Mouse (Mus musculus) lung, postnatal 0 days (tissue): Measurements from ENCODE around the gene Sh2d1b2. TPM values are rescaled to one million over a fixed set of nuclear protein-coding genes. Genes with fewer than 3 reads are reported as not detected.
A peak's percentile ranks its signal among the peaks of the same experiment; 100 is the strongest.

Experiments used
- ATAC-seq: fragments of 200-750 bp; cut with Nextera tagmentation; 2 replicates; pipeline ENCODE4 v1.8.0; 2017; ENCODE audit warnings: moderate library complexity
- DNase-seq: peaks from one replicate; pipeline ENCODE4 v3.0.0-alpha.2; 2016; ENCODE audit warnings: low spot score
- H3K27ac ChIP-seq: fragments of 300-500 bp; sonication (generic); 2 replicates; pipeline ENCODE4 v1.5.1; 2014; ENCODE audit warnings: antibody characterized with exemption, mild to moderate bottlenecking, low read length, mixed read lengths
- H3K27me3 ChIP-seq: fragments of 300-500 bp; sonication (generic); replicated peaks from 2 replicates; pipeline ENCODE4 v1.6.1; 2014; ENCODE audit warnings: low read length, mixed read lengths; ENCODE audit not compliant: insufficient read depth
- H3K36me3 ChIP-seq: fragments of 300-500 bp; sonication (generic); 2 replicates; pipeline ENCODE4 v1.6.1; 2014; ENCODE audit warnings: low read length, mixed read lengths; ENCODE audit not compliant: insufficient read depth
- H3K4me1 ChIP-seq: fragments of 300-500 bp; sonication (generic); 2 replicates; pipeline ENCODE4 v1.6.1; 2014; ENCODE audit warnings: antibody characterized with exemption, low read depth, low read length, mixed read lengths; ENCODE audit not compliant: insufficient read depth
- H3K4me2 ChIP-seq: fragments of 300-500 bp; sonication (generic); replicated peaks from 2 replicates; pipeline ENCODE4 v1.6.1; 2014; ENCODE audit warnings: low read depth, mild to moderate bottlenecking, low read length, moderate library complexity, mixed read lengths
- H3K4me3 ChIP-seq: fragments of 300-500 bp; sonication (generic); 2 replicates; pipeline ENCODE4 v1.5.1; 2014; ENCODE audit warnings: low read depth, low read length
- H3K9ac ChIP-seq: fragments of 300-500 bp; sonication (generic); replicated peaks from 2 replicates; pipeline ENCODE4 v1.6.1; 2014; ENCODE audit warnings: low read depth, mild to moderate bottlenecking
- H3K9me3 ChIP-seq: fragments of 300-500 bp; sonication (generic); 2 replicates; pipeline ENCODE4 v1.6.1; 2016; ENCODE audit warnings: low read length, mixed read lengths
- CTCF ChIP-seq: IDR thresholded peaks from 2 replicates; pipeline ENCODE4 v1.5.1; 2016; ENCODE audit warnings: antibody characterized with exemption, mild to moderate bottlenecking
- EP300 ChIP-seq: IDR thresholded peaks from 2 replicates; pipeline ENCODE4 v1.6.1; 2016; ENCODE audit warnings: antibody characterized with exemption, mild to moderate bottlenecking, control low read depth
- WGBS: fragments of 180-500 bp; shearing (Covaris S2); extraction: QIAGEN DNeasy Blood & Tissue Kit; methylation state at CpG from one replicate; pipeline ENCODE4 v1.1.7; 2014; 5-methylcytosine and 5-hydroxymethylcytosine counted together
- polyA plus RNA-seq: library from polyadenylated mRNA; unstranded; fragments of >200 nt; fragmentation: Nextera tagmentation; extraction: Ambion mirVana; gene quantifications from 2 replicates; pipeline ENCODE4 v1.2.1, GENCODE M21; 2015

The Sh2d1b2 gene
- polyA plus RNA-seq, 1 experiment from 2014 or later = 0.58 TPM

- DNase-seq (no peak), ATAC-seq (no peak)
- 70% methylated on average over 6 of the region's 6 CpGs for WGBS
- Histone ChIP-seq H3K4me1 (no peaks in the 10 kb centered on the region), H3K9me3 (0 out of 2 replicates have a peak, but pooled peaks cover 3% of the 10 kb centered on the region), H3K27me3 (no peaks in the 10 kb centered on the region), H3K36me3 (no peaks in the 10 kb centered on the region), H3K27ac (no peak overlapping the region), H3K9ac (no peak overlapping the region), H3K4me2 (no peak overlapping the region), H3K4me3 (no peak overlapping the region)
- TF ChIP-seq CTCF (no peak), EP300 (no peak)
These were observed 37.7 kb downstream of the Sh2d1b2 start for GRCm38 (mm10) chr1:170270281-170270680.

GRCm38 (mm10) chr1:170270696-170271095 is 38.1 kb downstream of the Sh2d1b2 start:
- WGBS = 71% methylated on average over 4 of the region's 4 CpGs
- H3K4me3 ChIP-seq = no peak overlapping the region
- H3K9me3 ChIP-seq = 0 out of 2 replicates have a peak, but pooled peaks cover 3% of the 10 kb centered on the region
- H3K9ac ChIP-seq = no peak overlapping the region
- no peak overlapping the region for H3K27ac ChIP-seq
- DNase-seq = no peak
- no peak for ATAC-seq
- no peak for TF ChIP-seq EP300
- no peak for TF ChIP-seq CTCF
- H3K4me2 ChIP-seq = no peak overlapping the region
- H3K36me3 ChIP-seq = no peaks in the 10 kb centered on the region
- H3K27me3 ChIP-seq = no peaks in the 10 kb centered on the region
- H3K4me1 ChIP-seq = no peaks in the 10 kb centered on the region

- no peaks in the 10 kb centered on the region for H3K36me3 ChIP-seq
- H3K27me3 ChIP-seq = no peaks in the 10 kb centered on the region
- no peak overlapping the region for H3K9ac ChIP-seq
- H3K4me2 ChIP-seq = no peak overlapping the region
- no peak for DNase-seq
- no peak overlapping the region for H3K4me3 ChIP-seq
- no peak overlapping the region for H3K27ac ChIP-seq
- no peak for ATAC-seq
- no peaks in the 10 kb centered on the region for H3K4me1 ChIP-seq
- H3K9me3 ChIP-seq = no peaks in the 10 kb centered on the region
- no peak for TF ChIP-seq EP300
- TF ChIP-seq CTCF = no peak
These were observed 40.7 kb downstream of the Sh2d1b2 start for GRCm38 (mm10) chr1:170273252-170273651.

- 49% methylated on average over 2 of the region's 3 CpGs for whole genome bisulfite sequencing
- no peak within 1 kb of the TSS for H3K4me2 ChIP-seq
- no peak within 1 kb of the TSS for H3K4me3 ChIP-seq
These were observed 44.5 kb downstream of the Sh2d1b2 start, which contains the start of gene Sh2d1b1 for GRCm38 (mm10) chr1:170277016-170277415. TSS of gene Sh2d1b1 (plus strand) at chr1:170277320.

GRCm38 (mm10) chr1:170282415-170283129 is 50.0 kb downstream of the Sh2d1b2 start:
- peak; percentile 44 for DNase-seq
- Histone ChIP-seq H3K4me2 (no peak overlapping the region), H3K36me3 (no peaks in the 10 kb centered on the region), H3K27me3 (no peaks in the 10 kb centered on the region), H3K9me3 (no peaks in the 10 kb centered on the region), H3K9ac (no peak overlapping the region), H3K4me1 (no peaks in the 10 kb centered on the region), H3K4me3 (no peak overlapping the region), H3K27ac (no peak overlapping the region)
- TF ChIP-seq EP300 (no peak), CTCF (no peak)
- ATAC-seq = no peak; the same call in 1 of the 2 replicates
- 65% methylated on average over 4 of the region's 4 CpGs for WGBS

More at GRCm38 (mm10) chr1:170277016-170277415, 44.5 kb downstream of the Sh2d1b2 start, which contains the start of gene Sh2d1b1:
- ATAC-seq = no peak
- no peak for DNase-seq
- Histone ChIP-seq H3K27ac (no peak within 1 kb of the TSS), H3K9me3 (no peaks in the 10 kb centered on the region), H3K27me3 (no peaks in the 10 kb centered on the region), H3K36me3 (no peaks in the 10 kb centered on the region), H3K4me1 (no peaks in the 10 kb centered on the region), H3K9ac (no peak within 1 kb of the TSS)
- TF ChIP-seq CTCF (no peak), EP300 (no peak)

- Histone ChIP-seq H3K27me3 (no peaks in the 10 kb centered on the region), H3K9me3 (peaks cover 2% of the 10 kb centered on the region; the same call in 1 of the 2 replicates), H3K9ac (no peak overlapping the region), H3K4me1 (no peaks in the 10 kb centered on the region), H3K36me3 (no peaks in the 10 kb centered on the region), H3K4me2 (no peak overlapping the region), H3K27ac (no peak overlapping the region), H3K4me3 (no peak overlapping the region)
- ATAC-seq = peak; percentile 50
- 0 out of 2 replicates have a peak, but pooled peaks have one; percentile 16 for TF ChIP-seq EP300
- TF ChIP-seq CTCF = peak; percentile 90
- DNase-seq = peak; percentile 91
- WGBS = 30% methylated on average over 9 of the region's 9 CpGs
These were observed 59.8 kb downstream of the Sh2d1b2 start for GRCm38 (mm10) chr1:170292239-170292951.
